Mouse (Mus musculus) embryonic facial prominence, embryonic 14.5 days (tissue): ENCODE results near the gene Med29. TPM values are rescaled to one million over a fixed set of nuclear protein-coding genes. Genes with fewer than 3 reads are reported as not detected.
A peak's percentile ranks its signal among the peaks of the same experiment; 100 is the strongest.

ENCODE experiments used
- ATAC-seq: fragments of 200-750 bp; cut with Nextera tagmentation; 2 replicates; pipeline ENCODE4 v1.8.0; 2017; ENCODE audit warnings: low read depth, moderate number of reproducible peaks, moderate TSS enrichment
- DNase-seq: peaks from one replicate; pipeline ENCODE4 v3.0.0-alpha.2; 2015; ENCODE audit warnings: low spot score
- H3K27ac ChIP-seq: fragments of 300-500 bp; sonication (generic); replicated peaks from 2 replicates; pipeline ENCODE4 v1.5.1; 2014; ENCODE audit warnings: low read depth, mild to moderate bottlenecking, low read length, moderate library complexity
- H3K27me3 ChIP-seq: fragments of 300-500 bp; sonication (generic); replicated peaks from 2 replicates; pipeline ENCODE4 v1.6.1; 2014; ENCODE audit warnings: low read length; ENCODE audit not compliant: control insufficient read depth, insufficient read depth
- H3K36me3 ChIP-seq: fragments of 300-500 bp; sonication (generic); 2 replicates; pipeline ENCODE4 v1.6.1; 2014; ENCODE audit warnings: low read length, mixed read lengths; ENCODE audit not compliant: control insufficient read depth, insufficient read depth
- H3K4me1 ChIP-seq: fragments of 300-500 bp; sonication (generic); 2 replicates; pipeline ENCODE4 v1.6.1; 2014; ENCODE audit warnings: antibody characterized with exemption, low read length; ENCODE audit not compliant: control insufficient read depth, insufficient read depth
- H3K4me2 ChIP-seq: fragments of 300-500 bp; sonication (generic); 2 replicates; pipeline ENCODE4 v1.6.1; 2014; ENCODE audit warnings: low read depth, mild to moderate bottlenecking, low read length, moderate library complexity, mixed read lengths
- H3K4me3 ChIP-seq: fragments of 300-500 bp; sonication (generic); 2 replicates; pipeline ENCODE4 v1.5.1; 2014; ENCODE audit warnings: low read depth, mild to moderate bottlenecking, low read length
- H3K9ac ChIP-seq: fragments of 300-500 bp; sonication (generic); 2 replicates; pipeline ENCODE4 v1.6.1; 2014; ENCODE audit warnings: low read depth, mild to moderate bottlenecking, low read length, moderate library complexity, mixed read lengths
- H3K9me3 ChIP-seq: fragments of 300-500 bp; sonication (generic); 2 replicates; pipeline ENCODE4 v1.6.1; 2016; ENCODE audit warnings: low read length; ENCODE audit not compliant: control insufficient read depth
- WGBS: fragments of 180-500 bp; shearing (Covaris S2); extraction: QIAGEN DNeasy Blood & Tissue Kit; methylation state at CpG from one replicate; pipeline ENCODE4 v1.1.7; 2014; 5-methylcytosine and 5-hydroxymethylcytosine counted together
- polyA plus RNA-seq: library from polyadenylated mRNA; unstranded; fragments of >200 nt; fragmentation: Nextera tagmentation; extraction: Ambion mirVana; gene quantifications from 2 replicates; pipeline ENCODE4 v1.2.1, GENCODE M21; 2014

The Med29 gene
- polyA plus RNA-seq, 1 experiment from 2014 or later, result 48.2 TPM

GRCm38 (mm10) chr7:28381938-28382337 lies 10.6 kb downstream of the Med29 start:
- Histone ChIP-seq H3K4me2 (peak overlapping the region; percentile 96), H3K4me1 (peaks cover 50% of the 10 kb centered on the region), H3K9me3 (no peaks in the 10 kb centered on the region), H3K9ac (peak overlapping the region; percentile 69), H3K36me3 (peaks cover 28% of the 10 kb centered on the region), H3K27ac (peak overlapping the region; percentile 99), H3K27me3 (no peaks in the 10 kb centered on the region), H3K4me3 (peak overlapping the region; percentile 39)
- WGBS, result 4% methylated on average over 16 of the region's 20 CpGs
- ATAC-seq, result peak; percentile 72
- peak; percentile 96 for DNase-seq

GRCm38 (mm10) chr7:28381017-28381790 lies 11.3 kb downstream of the Med29 start:
- no peaks in the 10 kb centered on the region for H3K27me3 ChIP-seq
- H3K36me3 ChIP-seq, result peaks cover 25% of the 10 kb centered on the region
- H3K9me3 ChIP-seq, result no peaks in the 10 kb centered on the region
- H3K4me2 ChIP-seq, result peak overlapping the region; percentile 96
- H3K4me1 ChIP-seq, result peaks cover 55% of the 10 kb centered on the region
- peak overlapping the region; percentile 99 for H3K27ac ChIP-seq
- H3K4me3 ChIP-seq, result peak overlapping the region; percentile 39
- ATAC-seq, result peak; percentile 32
- 2% methylated on average over 26 of the region's 30 CpGs for WGBS
- DNase-seq, result peak; percentile 83
- H3K9ac ChIP-seq, result peak overlapping the region; percentile 69

- DNase-seq (no peak), ATAC-seq (no peak)
- Histone ChIP-seq H3K4me1 (peaks cover 58% of the 10 kb centered on the region), H3K9ac (peak within 1 kb of the TSS; percentile 86), H3K27me3 (no peaks in the 10 kb centered on the region), H3K4me3 (peak within 1 kb of the TSS; percentile 83), H3K27ac (peak within 1 kb of the TSS; percentile 99), H3K36me3 (peaks cover 18% of the 10 kb centered on the region), H3K4me2 (peak within 1 kb of the TSS; percentile 96), H3K9me3 (no peaks in the 10 kb centered on the region)
- WGBS, result 39% methylated on average over 17 of the region's 17 CpGs
These were observed 12.1 kb downstream of the Med29 start, which contains the start of gene Zfp36 for GRCm38 (mm10) chr7:28380237-28381016. Gene Zfp36, minus strand, starts transcription at chr7:28380253.

GRCm38 (mm10) chr7:28378769-28379651 lies 13.5 kb downstream of the Med29 start:
- peaks cover 58% of the 10 kb centered on the region for H3K4me1 ChIP-seq
- peak overlapping the region; percentile 86 for H3K9ac ChIP-seq
- H3K4me3 ChIP-seq, result peak overlapping the region; percentile 83
- H3K4me2 ChIP-seq, result peak overlapping the region; percentile 96
- DNase-seq, result peak; percentile 95
- under 1% methylated on average over 41 of the region's 53 CpGs for WGBS
- peak overlapping the region; percentile 90 for H3K27ac ChIP-seq
- peaks cover 9% of the 10 kb centered on the region for H3K36me3 ChIP-seq
- no peaks in the 10 kb centered on the region for H3K9me3 ChIP-seq
- H3K27me3 ChIP-seq, result no peaks in the 10 kb centered on the region
- peak; percentile 39 for ATAC-seq

- Histone ChIP-seq H3K4me1 (peaks cover 57% of the 10 kb centered on the region), H3K36me3 (peaks cover 9% of the 10 kb centered on the region), H3K9ac (peak overlapping the region; percentile 86), H3K4me3 (peak overlapping the region; percentile 83), H3K4me2 (peak overlapping the region; percentile 96), H3K27me3 (no peaks in the 10 kb centered on the region), H3K9me3 (no peaks in the 10 kb centered on the region), H3K27ac (peak overlapping the region; percentile 90)
- WGBS, result 55% methylated on average over 24 of the region's 32 CpGs
- DNase-seq (peak; percentile 73), ATAC-seq (no peak)
These were observed 14.3 kb downstream of the Med29 start for GRCm38 (mm10) chr7:28378066-28378690.

GRCm38 (mm10) chr7:28377190-28378065 lies 15.1 kb downstream of the Med29 start:
- DNase-seq (no peak), ATAC-seq (no peak)
- Histone ChIP-seq H3K4me3 (peak overlapping the region; percentile 83), H3K27ac (peak overlapping the region; percentile 90), H3K36me3 (peaks cover 9% of the 10 kb centered on the region), H3K27me3 (no peaks in the 10 kb centered on the region), H3K4me1 (peaks cover 50% of the 10 kb centered on the region), H3K9me3 (no peaks in the 10 kb centered on the region), H3K9ac (peak overlapping the region; percentile 86), H3K4me2 (peak overlapping the region; percentile 96)
- WGBS, result 63% methylated on average over 18 of the region's 18 CpGs

GRCm38 (mm10) chr7:28376011-28376771 lies 16.3 kb downstream of the Med29 start:
- 4% methylated on average over 29 of the region's 30 CpGs for WGBS
- ATAC-seq (no peak), DNase-seq (peak; percentile 85)
- Histone ChIP-seq H3K36me3 (peaks cover 9% of the 10 kb centered on the region), H3K4me3 (peak overlapping the region; percentile 41), H3K27ac (peak overlapping the region; percentile 98), H3K4me1 (peaks cover 40% of the 10 kb centered on the region), H3K9me3 (no peaks in the 10 kb centered on the region), H3K27me3 (no peaks in the 10 kb centered on the region), H3K9ac (peak overlapping the region; percentile 67), H3K4me2 (peak overlapping the region; percentile 96)
